Mouse (Mus musculus) neural tube, embryonic 12.5 days (tissue): ENCODE results near the gene Upk3a. TPM values are rescaled to one million over a fixed set of nuclear protein-coding genes. Genes with fewer than 3 reads are reported as not detected.

Source experiments
- polyA plus RNA-seq: library from polyadenylated mRNA; unstranded; fragments of >200 nt; fragmentation: Nextera tagmentation; extraction: Ambion mirVana; gene quantifications from 2 replicates; pipeline ENCODE4 v1.2.1, GENCODE M21; 2016

Upk3a gene
- polyA plus RNA-seq, 1 experiment from 2014 or later, result 0.53 TPM

Other genes starting within 250 kb of the Upk3a start
- 20.2 and 24.5 TPM in 2 replicates for gene Phf21b, start 161.1 kb upstream of the Upk3a start, polyA plus RNA-seq
- gene Gm29666, start 97.1 kb upstream of the Upk3a start, polyA plus RNA-seq, result 0.90 and 0.98 TPM in 2 replicates
- gene Nup50, start 93.7 kb upstream of the Upk3a start, polyA plus RNA-seq, result 49.4 and 49.6 TPM in 2 replicates
- gene 5031439G07Rik, start 28.6 kb upstream of the Upk3a start, polyA plus RNA-seq, result 28.6 and 35.3 TPM in 2 replicates
- 23.9 and 26.0 TPM in 2 replicates for gene Fam118a, start 11.8 kb downstream of the Upk3a start, polyA plus RNA-seq
- 0.15 and 0.24 TPM in 2 replicates for gene Smc1b, start 114.8 kb downstream of the Upk3a start, polyA plus RNA-seq
- 0.56 and 0.74 TPM in 2 replicates for gene Ribc2, start 114.9 kb downstream of the Upk3a start, polyA plus RNA-seq
- gene Fbln1, start 188.8 kb downstream of the Upk3a start, polyA plus RNA-seq, result 102 and 108 TPM in 2 replicates